Mouse (Mus musculus) CH12.LX (cell line): ENCODE data around the gene Zfp800. TPM values are rescaled to one million over a fixed set of nuclear protein-coding genes. Genes with fewer than 3 reads are reported as not detected.

Experiments
- DNase-seq: peaks from one replicate; pipeline ENCODE4 v3.0.0-alpha.2; 2013; ENCODE audit errors: extremely low read depth
- H3K27ac ChIP-seq: 2 replicates; pipeline ENCODE4 v1.5.1; 2012; ENCODE audit warnings: low read depth, mild to moderate bottlenecking, control low read depth, moderate library complexity; ENCODE audit not compliant: insufficient read depth
- H3K27me3 ChIP-seq: replicated peaks from 2 replicates; pipeline ENCODE3; 2012; ENCODE audit warnings: inconsistent platforms
- H3K36me3 ChIP-seq, 2 experiments: replicated peaks in 1 of 2; 2 replicates each; pipeline versions ENCODE3 to v1.6.1; 2012; ENCODE audit warnings: inconsistent platforms in 1 of 2, low read length in 1 of 2, mild to moderate bottlenecking in 1 of 2, mixed read lengths in 1 of 2, moderate library complexity in 1 of 2; ENCODE audit not compliant: control insufficient read depth in 1 of 2, insufficient read depth in 1 of 2
- H3K4me1 ChIP-seq, 2 experiments: 2 replicates each; pipeline ENCODE4 v1.6.1; 2012; ENCODE audit warnings: inconsistent platforms in 1 of 2, moderate library complexity in 1 of 2; ENCODE audit not compliant: insufficient read depth in 2 of 2, control insufficient read depth in 1 of 2
- H3K4me2 ChIP-seq: 2 replicates; pipeline ENCODE4 v1.6.1; 2012; ENCODE audit warnings: low read depth, mild to moderate bottlenecking, control low read depth; ENCODE audit not compliant: poor library complexity, insufficient read depth, severe bottlenecking
- H3K4me3 ChIP-seq, 3 experiments: fragments of 150-350 bp in 1 of 3; sonication (generic) in 1 of 3; replicated peaks in 1 of 3; 2 replicates each; pipeline versions ENCODE3 to v1.5.1; 2011 to 2012; ENCODE audit warnings: low read depth in 2 of 3, low read length in 2 of 3, mild to moderate bottlenecking in 2 of 3, moderate library complexity in 2 of 3, control low read depth in 1 of 3, improper control_type of control experiment in 1 of 3, inconsistent platforms in 1 of 3, mixed read lengths in 1 of 3; ENCODE audit not compliant: poor library complexity in 1 of 3
- H3K79me2 ChIP-seq: replicated peaks from 2 replicates; pipeline ENCODE4 v1.6.1; 2012; ENCODE audit warnings: mild to moderate bottlenecking, moderate library complexity; ENCODE audit not compliant: control insufficient read depth, poor library complexity, insufficient read depth, severe bottlenecking; ENCODE audit errors: extremely low read depth
- H3K9ac ChIP-seq: 2 replicates; pipeline ENCODE4 v1.6.1; 2012; ENCODE audit warnings: low read depth, mild to moderate bottlenecking, control low read depth, moderate library complexity; ENCODE audit not compliant: insufficient read depth
- H3K9me3 ChIP-seq: replicated peaks from 2 replicates; pipeline ENCODE3; 2012; ENCODE audit warnings: low read length, inconsistent platforms, mixed read lengths
- CTCF ChIP-seq, 2 experiments: IDR thresholded peaks in 1 of 2; conservative IDR thresholded peaks in 1 of 2; 2 replicates each; pipeline ENCODE4 v1.5.1; 2011 to 2012; ENCODE audit warnings: low read depth in 2 of 2, low read length in 2 of 2, improper control_type of control experiment in 1 of 2, inconsistent platforms in 1 of 2, mild to moderate bottlenecking in 1 of 2, moderate library complexity in 1 of 2
- E2F4 ChIP-seq: IDR thresholded peaks from 2 replicates; pipeline ENCODE4 v1.6.1; 2011; ENCODE audit warnings: low read depth, low read length, improper control_type of control experiment; ENCODE audit not compliant: insufficient replicate concordance
- MXI1 ChIP-seq: IDR thresholded peaks from 2 replicates; pipeline ENCODE4 v1.6.1; 2011; ENCODE audit warnings: mild to moderate bottlenecking, low read depth, low read length, improper control_type of control experiment
- PAX5 ChIP-seq: IDR thresholded peaks from 2 replicates; pipeline ENCODE4 v1.6.1; 2012; ENCODE audit warnings: low read length, inconsistent platforms, mixed read lengths
- POLR2AphosphoS2 ChIP-seq: IDR thresholded peaks from 2 replicates; pipeline ENCODE4 v1.6.1; 2011; ENCODE audit warnings: low read depth, low read length, improper control_type of control experiment
- RAD21 ChIP-seq: IDR thresholded peaks from 2 replicates; pipeline ENCODE4 v1.6.1; 2011; ENCODE audit warnings: low read depth, mild to moderate bottlenecking, low read length, improper control_type of control experiment, moderate library complexity
- SIN3A ChIP-seq: IDR thresholded peaks from 2 replicates; pipeline ENCODE4 v1.6.1; 2012; ENCODE audit warnings: low read length, improper control_type of control experiment, inconsistent platforms
- TBP ChIP-seq: conservative IDR thresholded peaks from 2 replicates; pipeline ENCODE4 v1.6.1; 2011; ENCODE audit warnings: low read depth, low read length, improper control_type of control experiment
- USF1 ChIP-seq: IDR thresholded peaks from 2 replicates; pipeline ENCODE4 v1.6.1; 2014; ENCODE audit warnings: low read depth, mild to moderate bottlenecking, inconsistent platforms, low read length, improper control_type of control experiment
- ZC3H11A ChIP-seq: IDR thresholded peaks from 2 replicates; pipeline ENCODE4 v1.6.1; 2012; ENCODE audit warnings: low read depth, mild to moderate bottlenecking, inconsistent platforms, low read length, improper control_type of control experiment
- dilution Hi-C: fragments of 300-500 bp; cut with MboI; formaldehyde crosslinking; loops from 2 replicates; pipeline ENCODE4 v1.14.3; 2020; ENCODE audit warnings: low sequenced_read_pairs; ENCODE audit not compliant: extremely low pct_unique_long_range_greater_than_20kb, extremely low pct_ligation_motif_present
- in situ Hi-C: fragments of 300-500 bp; cut with MboI; formaldehyde crosslinking; loops from 3 replicates; pipeline ENCODE4 v1.14.3; 2019; ENCODE audit warnings: low sequenced_read_pairs, low pct_ligation_motif_present, low pct_unique_long_range_greater_than_20kb, mixed read lengths
- polyA plus RNA-seq: library from polyadenylated mRNA; unstranded; fragments of >175 nt; gene quantifications from 2 replicates; pipeline ENCODE4 v1.2.1, GENCODE M21; 2012; ENCODE audit warnings: low read depth; ENCODE audit not compliant: insufficient read length
- total RNA-seq, 2 experiments: library from RNA; depleted of rRNA; stranded (reverse); fragments of 300-350 nt in 1 of 2; fragments of >200 nt in 1 of 2; gene quantifications; 2 replicates each; pipeline ENCODE4 v1.2.3; 2012 to 2014

Gene Zfp800
- total and polyA plus RNA-seq, 3 experiments: 19.1 to 49.5 (median 19.5) TPM

- TF ChIP-seq CTCF (conservative IDR thresholded peaks at IDR 0.05 in 1 of 2, IDR thresholded peaks at IDR 0.05 in 1 of 2; ENCODE audit: low read depth in 2 of 2, low read length in 2 of 2): no peak
- no peak for TF ChIP-seq POLR2AphosphoS2
- no peak for TF ChIP-seq RAD21
- no peak for TF ChIP-seq PAX5
- no peak for TF ChIP-seq E2F4
- no peak for TF ChIP-seq ZC3H11A
- no peaks in the 10 kb centered on the region for H3K27me3 ChIP-seq
- DNase-seq: no peak
- H3K9me3 ChIP-seq: no peaks in the 10 kb centered on the region
- H3K36me3 ChIP-seq: peaks cover 0 to 17% of the 10 kb centered on the region in 2 experiments
- no peaks in the 10 kb centered on the region for H3K4me1 ChIP-seq
- no peak overlapping the region for H3K4me2 ChIP-seq
- in situ Hi-C loops (loop anchor here (25.0 kb wide), 1 partner anchor 601 kb away; no protein-coding TSS in a partner anchor), dilution Hi-C loops (no loop called here)
- H3K27ac ChIP-seq: no peak overlapping the region
- no peak overlapping the region for H3K4me3 ChIP-seq
- H3K9ac ChIP-seq: no peak overlapping the region
- H3K79me2 ChIP-seq: no peaks in the 10 kb centered on the region
Measured at GRCm38 (mm10) chr6:28411236-28411635, 13.4 kb upstream of the Zfp800 start.

DNA sequence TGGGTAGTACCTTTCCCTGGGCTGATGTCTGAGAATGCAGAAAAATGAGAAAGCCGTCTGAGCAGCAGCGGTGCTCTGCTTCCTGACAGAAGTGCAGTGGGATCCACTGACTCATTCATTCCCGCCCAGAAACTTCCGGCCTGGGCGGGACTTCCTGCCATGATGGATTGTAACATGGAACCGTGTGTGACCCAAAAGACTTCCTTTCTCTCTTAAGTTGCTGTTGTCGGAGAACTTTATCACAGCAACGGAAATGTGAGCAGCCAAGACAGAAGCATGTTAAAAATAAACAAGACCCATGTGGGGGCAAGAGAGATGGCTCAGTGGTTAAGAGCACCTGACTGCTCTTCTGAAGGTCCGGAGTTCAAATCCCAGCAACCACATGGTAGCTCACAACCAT is 12.2 kb upstream of the Zfp800 start:
- Histone ChIP-seq H3K9ac (no peak overlapping the region), H3K79me2 (no peaks in the 10 kb centered on the region), H3K4me1 (no peaks in the 10 kb centered on the region), H3K36me3 (peaks cover 0 to 8% of the 10 kb centered on the region in 2 experiments), H3K4me3 (no peak overlapping the region), H3K27me3 (no peaks in the 10 kb centered on the region), H3K27ac (no peak overlapping the region), H3K9me3 (no peaks in the 10 kb centered on the region), H3K4me2 (no peak overlapping the region)
- dilution Hi-C loops (no loop called here), in situ Hi-C loops (loop anchor here (25.0 kb wide), 1 partner anchor 602 kb away; no protein-coding TSS in a partner anchor)
- TF ChIP-seq USF1 (no peak), TBP (no peak), SIN3A (no peak), MXI1 (no peak)
- DNase-seq: no peak

DNA sequence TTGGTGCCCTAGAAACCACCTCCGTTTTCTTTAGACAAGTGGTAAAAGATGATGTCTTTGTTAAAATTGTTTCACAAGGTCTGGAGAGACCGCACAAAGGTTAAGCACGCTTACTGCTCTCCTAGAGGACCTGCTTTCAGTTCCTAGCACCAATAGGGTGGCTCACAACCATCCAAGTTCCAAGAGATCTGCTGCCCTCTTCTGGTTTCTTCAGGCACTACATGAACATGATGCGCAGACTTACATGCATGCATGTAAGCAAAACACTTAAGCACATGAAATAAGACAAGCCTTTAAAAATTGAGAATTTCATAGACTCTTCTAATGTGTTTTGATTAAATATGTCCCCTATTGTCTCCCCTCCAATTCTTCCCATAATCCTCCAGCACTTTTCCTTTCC is 2.0 kb upstream of the Zfp800 start:
- in situ Hi-C loops (loop anchor here (10.0 to 25.0 kb wide), 3 partner anchors 255 to 737 kb away; no protein-coding TSS in a partner anchor), dilution Hi-C loops (no loop called here)
- Histone ChIP-seq H3K27ac (no peak overlapping the region), H3K9me3 (peaks cover 12% of the 10 kb centered on the region), H3K27me3 (no peaks in the 10 kb centered on the region), H3K4me3 (no peak overlapping the region), H3K9ac (no peak overlapping the region), H3K4me1 (peaks cover 0 to 14% of the 10 kb centered on the region in 2 experiments; a peak in 1 of 4 replicates), H3K36me3 (no peaks in the 10 kb centered on the region), H3K79me2 (no peaks in the 10 kb centered on the region), H3K4me2 (no peak overlapping the region)
- no peak for DNase-seq
- TF ChIP-seq E2F4 (no peak), RAD21 (peak; percentile 21), CTCF (conservative IDR thresholded peaks at IDR 0.05 in 1 of 2, IDR thresholded peaks at IDR 0.05 in 1 of 2; ENCODE audit: low read depth in 2 of 2, low read length in 2 of 2) (peak in 1 of 2 experiments; percentile 26; a peak in 3 of 4 replicates)
